Mouse (Mus musculus): ENCODE results near the gene Cmbl.

DNA sequence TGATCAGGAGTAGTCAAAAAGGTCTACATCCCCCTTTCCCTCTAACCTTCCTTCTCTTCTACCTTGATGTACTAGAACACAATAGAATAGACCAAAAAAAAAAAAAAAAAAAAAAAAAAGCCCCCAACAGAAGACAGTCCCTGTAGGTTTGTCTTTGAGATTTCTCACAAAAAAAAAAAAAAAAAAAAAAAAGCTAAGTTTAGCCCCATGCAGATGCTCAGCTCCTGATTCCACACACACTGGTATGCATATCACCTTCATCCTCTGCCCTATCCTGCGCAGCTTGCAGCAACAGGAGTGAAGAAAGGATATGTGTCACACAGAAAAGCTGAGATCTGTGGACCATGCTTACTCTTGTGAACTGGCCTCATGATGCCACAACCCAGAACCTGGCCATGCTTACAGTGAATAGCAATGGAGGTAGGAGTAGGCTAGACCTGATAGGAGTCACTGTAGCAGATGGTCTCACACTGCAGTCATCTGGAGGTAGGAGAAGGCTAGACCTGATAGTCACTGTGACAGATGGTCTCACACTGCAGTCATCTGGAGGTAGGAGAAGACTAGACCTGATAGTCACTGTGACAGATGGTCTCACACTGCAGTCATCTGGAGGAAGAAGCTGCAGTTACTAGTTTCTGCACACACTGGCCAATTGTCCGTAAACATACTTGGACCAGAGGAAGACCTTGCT is 32.7 kb upstream of the Cmbl start:
- TF ChIP-seq CTCF (IDR thresholded peaks at IDR 0.05; ENCODE audit: borderline replicate concordance, insufficient read depth, low read depth, low read length) = no peak
- TF ChIP-seq POLR2A (IDR thresholded peaks at IDR 0.05; ENCODE audit: borderline replicate concordance, insufficient read depth, low read length) = no peak

Data from cerebellum, adult 2 months (tissue).